Mouse (Mus musculus) ovary, postnatal 14 days (tissue): ENCODE data around the gene AC141477.1.

ENCODE experiments used
- DNase-seq: peaks from one replicate; pipeline ENCODE4 v3.0.0; 2022; ENCODE audit warnings: low spot score

Gene AC141477.1

DNA sequence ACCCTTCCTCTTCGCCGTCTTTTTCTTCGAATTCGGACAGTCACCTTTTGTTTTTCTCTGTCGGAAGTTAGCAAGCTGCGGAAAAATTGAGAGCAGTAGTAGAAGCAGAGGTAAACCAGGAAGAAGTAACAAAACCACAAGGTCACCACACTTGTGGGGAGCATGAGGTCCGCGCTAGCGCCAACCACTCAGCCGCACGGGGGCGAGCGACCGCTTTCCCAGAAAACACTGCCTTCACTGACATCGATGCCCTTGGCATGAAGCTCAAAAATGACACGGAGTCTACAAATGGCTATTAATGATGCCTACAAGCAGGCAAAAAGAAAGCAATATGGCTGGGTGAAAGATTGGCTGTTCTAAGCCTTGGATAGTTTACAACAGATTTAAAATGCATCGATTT is at the start of gene AC141477.1:
AC141477.1 (minus strand) TSS at position 164 of the 400 bp plus-strand sequence.
- DNase-seq, result no peak

- no peak for DNase-seq
Measured at GRCm38 (mm10) chr10:76489205-76489604, 49.0 kb upstream of the AC141477.1 start.

- DNase-seq, result no peak
Measured at GRCm38 (mm10) chr10:76488265-76488664, 48.0 kb upstream of the AC141477.1 start.

DNA sequence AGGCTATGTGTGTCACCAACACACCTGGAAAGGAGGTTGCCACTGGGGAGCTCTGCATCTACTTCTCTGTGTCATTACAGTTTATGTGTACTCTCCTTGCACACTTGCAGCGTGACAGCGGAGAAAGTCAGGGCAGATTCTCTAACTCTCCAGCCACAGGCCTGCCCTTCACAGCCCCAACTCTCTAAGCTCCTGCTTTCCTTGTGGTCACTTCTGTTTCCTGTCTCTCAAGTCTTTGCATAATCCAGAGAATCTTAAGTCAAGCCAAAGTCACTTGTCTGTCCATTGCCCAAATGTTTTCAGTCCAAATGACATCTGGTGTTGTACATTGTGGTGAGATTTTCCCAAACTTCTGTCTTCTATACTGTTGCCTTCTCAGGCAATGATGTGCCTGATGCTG is 46.1 kb upstream of the AC141477.1 start:
- DNase-seq, result no peak

GRCm38 (mm10) chr10:76481480-76481879 is 41.2 kb upstream of the AC141477.1 start:
- DNase-seq, result no peak

GRCm38 (mm10) chr10:76480851-76481250 is 40.6 kb upstream of the AC141477.1 start:
- DNase-seq, result no peak

DNA sequence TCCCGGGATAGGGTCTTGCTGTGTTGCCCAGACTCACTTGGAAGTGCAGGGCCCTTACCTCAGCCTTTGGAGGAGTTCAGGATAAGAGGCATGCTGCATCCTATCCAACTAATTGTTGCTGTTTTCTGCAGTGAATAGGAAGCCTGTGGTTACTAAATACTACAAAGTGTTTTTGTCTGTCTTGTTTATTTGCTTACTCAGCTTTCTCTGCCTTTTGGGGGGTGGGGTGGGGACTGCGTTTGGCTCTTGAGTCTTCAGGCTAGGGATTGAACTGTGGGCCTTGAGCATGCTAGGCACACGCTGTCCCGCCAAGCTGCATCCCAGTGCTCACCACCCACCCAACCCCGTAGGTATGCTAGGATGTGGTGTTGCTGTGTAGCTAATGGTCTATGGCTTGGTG is 33.5 kb upstream of the AC141477.1 start:
- no peak for DNase-seq

GRCm38 (mm10) chr10:76468203-76469162 is 28.2 kb upstream of the AC141477.1 start, which contains the start of the genes Mcm3ap and Ybey:
TSS of gene Mcm3ap (plus strand) at chr10:76468927.
TSS of gene Ybey (minus strand) at chr10:76469114.
- peak; percentile 77 for DNase-seq

- DNase-seq, result no peak
Measured at GRCm38 (mm10) chr10:76462721-76463120, 22.5 kb upstream of the AC141477.1 start.

GRCm38 (mm10) chr10:76462312-76462711 is 22.1 kb upstream of the AC141477.1 start:
- DNase-seq, result no peak

GRCm38 (mm10) chr10:76461255-76461654 is 21.0 kb upstream of the AC141477.1 start:
- DNase-seq, result no peak

DNA sequence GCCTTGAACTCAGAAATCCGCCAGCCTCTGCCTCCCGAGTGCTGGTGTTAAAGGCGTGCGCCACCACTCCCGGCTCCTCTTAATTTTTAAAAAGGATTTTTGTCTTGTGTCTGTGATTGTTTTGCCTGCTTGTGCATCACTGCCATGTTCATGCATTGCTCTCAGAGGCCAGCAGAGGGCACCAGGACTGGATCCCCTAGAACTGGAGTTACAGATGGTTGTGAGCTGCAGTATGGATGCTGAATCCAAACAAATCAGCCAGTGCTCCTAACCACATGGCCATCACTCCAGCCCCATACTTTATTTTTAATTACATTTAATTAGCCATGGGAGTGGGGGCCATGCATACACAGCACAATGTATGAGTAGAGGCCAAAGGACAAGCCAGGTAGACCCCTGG is 15.0 kb upstream of the AC141477.1 start:
- peak; percentile 34 for DNase-seq

- DNase-seq, result no peak
Measured at GRCm38 (mm10) chr10:76448851-76449250, 8.6 kb upstream of the AC141477.1 start, which contains the start of gene 2610028H24Rik. TSS of gene 2610028H24Rik (plus strand) at chr10:76449081.

DNA sequence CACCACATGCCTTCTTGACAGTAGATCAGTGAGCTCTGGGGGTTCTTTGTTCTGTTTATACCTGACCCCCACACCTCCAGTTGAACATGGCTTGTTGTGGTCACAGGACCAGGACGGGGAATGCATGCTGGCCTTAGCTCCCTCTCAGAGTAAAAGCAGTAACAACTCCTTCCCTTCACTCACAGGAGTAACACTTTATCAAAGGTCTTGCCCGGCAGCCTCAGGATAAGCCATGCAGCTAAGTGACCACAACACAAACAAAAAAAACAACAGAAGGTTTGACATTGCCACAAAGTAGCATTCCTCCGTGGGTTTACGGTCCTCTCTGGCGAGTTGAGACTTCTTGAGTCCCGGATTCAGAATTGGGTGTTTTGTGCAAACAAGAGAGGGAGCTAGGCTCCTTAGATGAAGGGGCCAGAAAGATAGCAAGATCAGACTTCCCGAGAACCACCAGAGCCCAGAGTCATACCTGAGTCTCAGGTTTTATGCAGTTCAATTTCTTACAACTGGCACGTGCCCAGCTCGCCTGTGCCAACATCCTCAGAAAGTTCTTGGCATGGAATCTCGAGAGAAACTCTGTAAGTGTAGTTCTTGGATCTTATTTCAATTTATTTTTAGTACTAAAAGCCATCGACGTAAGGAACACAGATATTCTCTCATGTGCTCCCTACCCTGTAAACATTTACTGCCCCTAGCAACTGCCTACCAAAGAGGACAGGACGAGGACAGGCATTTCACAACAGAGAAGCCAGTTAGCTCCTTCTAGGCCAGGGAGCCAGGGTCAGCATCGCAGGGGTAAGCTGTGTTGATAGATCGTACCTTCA is 7.4 kb upstream of the AC141477.1 start:
- DNase-seq, result no peak

- DNase-seq, result no peak
Measured at GRCm38 (mm10) chr10:76445996-76446681, 5.9 kb upstream of the AC141477.1 start.

GRCm38 (mm10) chr10:76442178-76443088 is 2.2 kb upstream of the AC141477.1 start, which contains the start of gene Pcnt:
TSS of gene Pcnt (minus strand) at chr10:76442786.
- peak; percentile 92 for DNase-seq

GRCm38 (mm10) chr10:76439107-76439890 is 945 bp downstream of the AC141477.1 start:
- DNase-seq, result no peak

DNA sequence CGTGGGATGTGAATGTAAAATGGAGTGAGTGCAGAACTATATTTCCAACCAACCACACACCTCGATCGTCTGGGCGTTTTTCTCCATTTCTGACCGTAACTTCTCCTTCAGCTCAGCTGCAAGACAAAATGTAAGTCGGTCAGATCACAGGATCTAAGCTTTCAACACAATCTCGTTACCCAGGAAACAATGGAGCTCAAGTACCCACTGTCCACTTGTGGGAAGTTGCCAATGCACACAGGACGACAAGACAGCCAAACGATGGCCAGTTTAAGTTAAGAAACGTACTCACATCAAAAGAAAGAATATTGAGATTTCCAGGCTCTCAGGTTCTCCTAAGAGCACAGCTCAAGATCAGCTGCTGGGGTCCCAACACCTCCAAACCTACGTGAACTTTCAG is 6.3 kb downstream of the AC141477.1 start:
- no peak for DNase-seq

DNA sequence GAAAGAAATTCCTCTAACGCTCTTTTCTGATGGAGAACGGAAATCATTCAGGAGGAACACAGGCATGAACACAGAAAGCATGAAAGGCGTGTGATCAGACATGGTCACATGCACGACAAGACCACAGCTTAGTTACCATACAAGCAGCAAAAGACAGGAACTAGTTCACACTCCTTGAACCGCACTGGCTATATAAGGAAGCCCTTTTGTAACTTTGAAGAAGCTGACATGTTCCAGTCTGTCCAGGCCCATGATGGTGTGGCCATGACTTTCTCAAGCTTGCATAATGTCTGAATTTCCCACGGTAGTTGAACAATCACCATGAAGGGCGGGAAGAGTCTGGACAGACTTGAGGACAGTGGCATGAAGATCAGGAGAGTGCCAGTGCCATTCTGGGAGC is 14.6 kb downstream of the AC141477.1 start:
- no peak for DNase-seq

- no peak for DNase-seq
Measured at GRCm38 (mm10) chr10:76416811-76417210, 23.4 kb downstream of the AC141477.1 start.
